Mouse (Mus musculus) adrenal gland, postnatal 25 days (tissue): ENCODE data around the gene Ap2s1. TPM values are rescaled to one million over a fixed set of nuclear protein-coding genes. Genes with fewer than 3 reads are reported as not detected.

ENCODE experiments used
- DNase-seq: peaks from one replicate; pipeline ENCODE4 v3.0.0; 2021; ENCODE audit warnings: mixed read lengths
- total RNA-seq: library from RNA; stranded (reverse); gene quantifications from 2 replicates; pipeline ENCODE4 v1.2.3, GENCODE M21; 2021

The Ap2s1 gene
- total RNA-seq, 1 experiment from 2014 or later: 139 TPM

DNA sequence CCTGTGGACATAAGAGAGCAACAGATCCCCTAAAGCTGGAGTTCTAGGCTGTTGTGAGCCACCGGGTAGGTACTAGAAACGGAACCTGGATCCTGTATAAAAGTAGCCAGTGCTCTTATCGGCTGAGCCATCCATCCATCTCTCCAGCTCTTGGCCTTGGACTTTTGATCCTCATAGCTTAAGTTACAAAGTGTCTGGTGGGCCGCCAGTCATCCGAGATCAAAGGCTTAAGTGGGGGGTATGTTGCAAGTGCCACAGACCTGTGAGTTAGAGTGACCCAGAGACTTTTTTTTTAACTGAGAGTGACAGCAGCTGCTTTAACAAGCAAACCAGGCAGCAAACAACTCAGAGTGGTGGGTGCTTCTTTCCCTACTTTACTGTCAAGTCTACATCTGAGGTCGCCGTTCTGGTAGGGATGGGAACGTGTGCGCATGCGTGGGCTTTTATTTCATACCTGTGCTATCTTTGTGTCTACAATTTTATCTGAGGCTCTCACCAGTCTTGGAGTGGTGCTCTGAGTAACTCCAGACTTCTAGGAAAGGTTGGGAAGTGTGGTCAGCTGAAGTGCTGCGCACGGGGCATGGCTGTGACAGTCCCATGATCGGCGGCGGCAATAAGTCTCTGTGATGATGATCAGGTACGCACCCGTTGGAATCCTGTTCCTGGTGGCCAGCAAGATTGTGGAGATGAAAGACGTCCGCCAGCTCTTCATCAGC is 55.0 kb downstream of the Ap2s1 start:
- no peak for DNase-seq

DNA sequence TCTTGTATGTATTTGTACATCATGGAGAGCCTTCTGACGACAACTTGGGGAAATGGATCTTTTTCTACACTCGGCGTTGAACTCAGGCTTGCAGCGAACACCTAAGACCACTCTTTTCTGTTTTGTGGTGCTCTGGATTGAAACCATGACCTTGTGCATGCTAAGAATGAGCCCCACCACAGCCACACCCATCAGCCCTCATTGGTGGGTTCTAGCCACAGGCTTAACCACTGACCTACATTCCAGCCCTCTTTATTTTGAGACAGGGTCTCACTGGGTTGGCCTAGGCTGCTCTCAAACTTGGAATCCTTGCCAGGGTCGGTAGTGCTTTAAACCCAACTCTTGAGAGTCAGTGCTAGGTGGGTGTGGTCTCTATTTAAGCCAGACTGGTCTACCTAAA is 56.7 kb downstream of the Ap2s1 start:
- DNase-seq: no peak

Other genes starting within 250 kb of the Ap2s1 start
- gene Arhgap35, start 123.4 kb upstream of the Ap2s1 start, total RNA-seq: 74.8 and 76.1 TPM in 2 replicates
- not detected in 2 replicates for gene Ceacam15, start 62.7 kb upstream of the Ap2s1 start, total RNA-seq
- gene Ceacam9, start 16.5 kb upstream of the Ap2s1 start, total RNA-seq: not detected in 2 replicates
- gene Slc1a5, start 42.9 kb downstream of the Ap2s1 start, total RNA-seq: 92.7 and 99.0 TPM in 2 replicates
- gene Strn4, start 77.5 kb downstream of the Ap2s1 start, total RNA-seq: 73.7 and 116 TPM in 2 replicates
- 27.5 and 28.2 TPM in 2 replicates for gene Fkrp, start 78.3 kb downstream of the Ap2s1 start, total RNA-seq
- 17.5 and 23.9 TPM in 2 replicates for gene Prkd2, start 104.5 kb downstream of the Ap2s1 start, total RNA-seq
- 1.8 and 2.8 TPM in 2 replicates for gene Dact3, start 136.9 kb downstream of the Ap2s1 start, total RNA-seq
- 0.70 TPM in 1 of 2 replicates, not detected in the other for gene Gng8, start 153.4 kb downstream of the Ap2s1 start, total RNA-seq
- gene Ptgir, start 168.1 kb downstream of the Ap2s1 start, total RNA-seq: 1.5 and 1.6 TPM in 2 replicates
- gene Calm3, start 185.7 kb downstream of the Ap2s1 start, total RNA-seq: 242 and 255 TPM in 2 replicates
- 26.9 and 36.1 TPM in 2 replicates for gene Pnmal2, start 206.3 kb downstream of the Ap2s1 start, total RNA-seq
- 4.3 and 5.4 TPM in 2 replicates for gene Pnmal1, start 221.3 kb downstream of the Ap2s1 start, total RNA-seq
- gene Gm42372, start 244.7 kb downstream of the Ap2s1 start, total RNA-seq: 1.1 and 2.1 TPM in 2 replicates